Mouse (Mus musculus) intestine, postnatal 0 days (tissue): Measurements from ENCODE around the gene Csde1. TPM values are rescaled to one million over a fixed set of nuclear protein-coding genes. Genes with fewer than 3 reads are reported as not detected.
A peak's percentile ranks its signal among the peaks of the same experiment; 100 is the strongest.

Experiments
- ATAC-seq: fragments of 200-750 bp; cut with Nextera tagmentation; 2 replicates; pipeline ENCODE4 v1.8.0; 2017; ENCODE audit warnings: mild to moderate bottlenecking, moderate TSS enrichment, moderate library complexity
- H3K27ac ChIP-seq: fragments of 300-500 bp; sonication (generic); 2 replicates; pipeline ENCODE4 v1.5.1; 2014; ENCODE audit warnings: mild to moderate bottlenecking, low read depth, low read length, moderate library complexity
- H3K27me3 ChIP-seq: fragments of 300-500 bp; sonication (generic); replicated peaks from 2 replicates; pipeline ENCODE4 v1.6.1; 2014; ENCODE audit warnings: low read length, mixed read lengths; ENCODE audit not compliant: control insufficient read depth, insufficient read depth
- H3K36me3 ChIP-seq: fragments of 300-500 bp; sonication (generic); 2 replicates; pipeline ENCODE4 v1.6.1; 2014; ENCODE audit warnings: mild to moderate bottlenecking, moderate library complexity; ENCODE audit not compliant: control insufficient read depth, insufficient read depth
- H3K4me1 ChIP-seq: fragments of 300-500 bp; sonication (generic); replicated peaks from 2 replicates; pipeline ENCODE4 v1.6.1; 2014; ENCODE audit warnings: antibody characterized with exemption, low read length, mixed read lengths; ENCODE audit not compliant: control insufficient read depth, insufficient read depth
- H3K4me2 ChIP-seq: fragments of 300-500 bp; sonication (generic); replicated peaks from 2 replicates; pipeline ENCODE4 v1.6.1; 2014; ENCODE audit warnings: low read depth, mild to moderate bottlenecking, moderate library complexity
- H3K4me3 ChIP-seq: fragments of 300-500 bp; sonication (generic); 2 replicates; pipeline ENCODE4 v1.5.1; 2014; ENCODE audit warnings: low read depth, low read length
- H3K9ac ChIP-seq: fragments of 300-500 bp; sonication (generic); 2 replicates; pipeline ENCODE4 v1.6.1; 2014; ENCODE audit warnings: mild to moderate bottlenecking, low read depth, low read length
- H3K9me3 ChIP-seq: fragments of 300-500 bp; sonication (generic); 2 replicates; pipeline ENCODE4 v1.6.1; 2016; ENCODE audit warnings: mixed run types; ENCODE audit not compliant: control insufficient read depth
- CTCF ChIP-seq: sonication (generic); IDR thresholded peaks from 2 replicates; pipeline ENCODE4 v1.5.1; 2016; ENCODE audit warnings: low read depth, mild to moderate bottlenecking, control low read depth, antibody characterized with exemption, moderate library complexity
- WGBS: fragments of 180-500 bp; shearing (Covaris S2); extraction: QIAGEN DNeasy Blood & Tissue Kit; methylation state at CpG from one replicate; pipeline ENCODE4 v1.1.7; 2014; 5-methylcytosine and 5-hydroxymethylcytosine counted together
- polyA plus RNA-seq: library from polyadenylated mRNA; unstranded; fragments of >200 nt; fragmentation: Nextera tagmentation; extraction: Ambion mirVana; gene quantifications from 2 replicates; pipeline ENCODE4 v1.2.1, GENCODE M21; 2015

Gene Csde1
- polyA plus RNA-seq, 1 experiment from 2014 or later = 113 TPM

GRCm38 (mm10) chr3:103056016-103056595 lies 35.9 kb downstream of the Csde1 start:
- no peak overlapping the region for H3K27ac ChIP-seq
- no peaks in the 10 kb centered on the region for H3K27me3 ChIP-seq
- TF ChIP-seq CTCF = no peak
- 0 out of 2 replicates have a peak, but pooled peaks cover 3% of the 10 kb centered on the region for H3K4me1 ChIP-seq
- H3K9me3 ChIP-seq = no peaks in the 10 kb centered on the region
- no peak overlapping the region for H3K4me2 ChIP-seq
- peaks cover 55% of the 10 kb centered on the region for H3K36me3 ChIP-seq
- 84% methylated on average over 5 of the region's 5 CpGs for WGBS
- no peak overlapping the region for H3K4me3 ChIP-seq
- no peak for ATAC-seq
- no peak overlapping the region for H3K9ac ChIP-seq

GRCm38 (mm10) chr3:103057752-103058151 lies 37.5 kb downstream of the Csde1 start:
- peak overlapping the region; percentile 86 for H3K4me3 ChIP-seq
- H3K27me3 ChIP-seq = no peaks in the 10 kb centered on the region
- 3% methylated on average over 10 of the region's 10 CpGs for WGBS
- H3K4me1 ChIP-seq = 0 out of 2 replicates have a peak, but pooled peaks cover 3% of the 10 kb centered on the region
- no peaks in the 10 kb centered on the region for H3K9me3 ChIP-seq
- TF ChIP-seq CTCF = no peak
- peak overlapping the region; percentile 78 for H3K4me2 ChIP-seq
- peak overlapping the region; percentile 52; the same call in 1 of the 2 replicates for H3K9ac ChIP-seq
- peaks cover 54% of the 10 kb centered on the region for H3K36me3 ChIP-seq
- H3K27ac ChIP-seq = peak overlapping the region; percentile 92; the same call in 1 of the 2 replicates
- peak; percentile 21; the same call in 1 of the 2 replicates for ATAC-seq

- ATAC-seq = peak; percentile 98
- H3K9me3 ChIP-seq = no peaks in the 10 kb centered on the region
- 2% methylated on average over 46 of the region's 46 CpGs for whole genome bisulfite sequencing
- peak within 1 kb of the TSS; percentile 86 for H3K4me3 ChIP-seq
- peak within 1 kb of the TSS; percentile 78 for H3K4me2 ChIP-seq
- H3K9ac ChIP-seq = peak within 1 kb of the TSS; percentile 85
- no peaks in the 10 kb centered on the region for H3K27me3 ChIP-seq
- H3K36me3 ChIP-seq = peaks cover 57% of the 10 kb centered on the region
- H3K4me1 ChIP-seq = 0 out of 2 replicates have a peak, but pooled peaks cover 3% of the 10 kb centered on the region
- H3K27ac ChIP-seq = peak within 1 kb of the TSS; percentile 92
- no peak for TF ChIP-seq CTCF
These were observed 38.3 kb downstream of the Csde1 start, which contains the start of gene Nras for GRCm38 (mm10) chr3:103058207-103059157. Gene Nras, plus strand, starts transcription at chr3:103058285.

DNA sequence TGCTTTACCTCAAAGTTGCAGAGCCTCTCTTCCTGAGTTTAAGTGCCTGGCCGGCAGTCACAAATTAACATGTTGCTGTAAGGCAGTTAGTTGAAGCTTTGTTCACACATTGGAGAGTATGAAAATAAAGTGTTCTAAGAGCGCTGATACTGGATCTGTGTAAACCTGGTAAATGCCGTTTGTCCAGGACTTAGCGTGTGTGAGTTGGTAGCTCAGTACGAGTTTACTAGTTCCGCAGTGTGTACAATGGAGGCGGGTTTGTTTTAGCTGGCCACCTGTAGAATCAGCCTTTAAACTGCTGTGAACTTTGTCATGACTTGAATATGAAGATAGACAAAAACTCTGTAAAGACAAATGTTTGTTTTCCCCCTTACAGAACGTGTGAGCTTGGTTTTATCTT lies 46.7 kb downstream of the Csde1 start:
- Histone ChIP-seq H3K27me3 (no peaks in the 10 kb centered on the region), H3K9ac (no peak overlapping the region), H3K4me3 (no peak overlapping the region), H3K4me1 (no peaks in the 10 kb centered on the region), H3K36me3 (peaks cover 57% of the 10 kb centered on the region), H3K27ac (no peak overlapping the region), H3K9me3 (no peaks in the 10 kb centered on the region), H3K4me2 (no peak overlapping the region)
- no peak for TF ChIP-seq CTCF
- WGBS = 82% methylated on average over 8 of the region's 8 CpGs
- no peak for ATAC-seq

GRCm38 (mm10) chr3:103068971-103069370 lies 48.7 kb downstream of the Csde1 start:
- ATAC-seq = no peak

DNA sequence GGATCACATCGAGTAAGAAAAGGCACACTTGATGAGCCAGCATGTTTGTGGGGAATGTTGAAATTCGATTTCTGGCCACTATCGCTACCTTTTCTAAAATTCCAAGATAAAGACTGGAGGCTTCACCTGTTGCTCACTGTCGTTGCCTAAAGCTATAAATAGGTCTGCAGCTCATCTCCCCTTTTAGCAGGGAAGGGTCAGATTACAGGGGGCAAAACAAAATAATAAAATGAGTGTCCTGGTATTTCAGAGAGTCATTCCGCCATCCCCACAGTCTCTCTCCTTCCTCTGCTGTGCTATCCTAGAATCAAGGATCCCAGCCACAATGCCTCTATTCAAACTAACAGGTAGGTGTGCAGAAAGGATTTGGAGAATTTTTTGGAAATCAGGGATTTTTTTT lies 53.5 kb downstream of the Csde1 start, which contains the start of gene Ampd1:
Ampd1 (plus strand) TSS at position 244 of the 400 bp plus-strand sequence.
- H3K27me3 ChIP-seq = no peaks in the 10 kb centered on the region
- H3K4me3 ChIP-seq = no peak within 1 kb of the TSS
- H3K9me3 ChIP-seq = no peaks in the 10 kb centered on the region
- WGBS = 57% methylated on average over 5 of the region's 5 CpGs
- no peak for ATAC-seq
- no peaks in the 10 kb centered on the region for H3K4me1 ChIP-seq
- H3K4me2 ChIP-seq = no peak within 1 kb of the TSS
- no peak within 1 kb of the TSS for H3K9ac ChIP-seq
- TF ChIP-seq CTCF = no peak
- no peak within 1 kb of the TSS for H3K27ac ChIP-seq
- peaks cover 3% of the 10 kb centered on the region; the same call in 1 of the 2 replicates for H3K36me3 ChIP-seq

More at GRCm38 (mm10) chr3:103068971-103069370, 48.7 kb downstream of the Csde1 start:
- WGBS = 89% methylated on average over 6 of the region's 6 CpGs
- H3K27ac ChIP-seq = no peak overlapping the region
- no peak for TF ChIP-seq CTCF
- H3K27me3 ChIP-seq = no peaks in the 10 kb centered on the region
- peaks cover 37% of the 10 kb centered on the region for H3K36me3 ChIP-seq
- no peak overlapping the region for H3K4me3 ChIP-seq
- H3K9me3 ChIP-seq = no peaks in the 10 kb centered on the region
- H3K4me1 ChIP-seq = no peaks in the 10 kb centered on the region
- no peak overlapping the region for H3K9ac ChIP-seq
- no peak overlapping the region for H3K4me2 ChIP-seq
